Mouse (Mus musculus) spleen, adult 18-20 months (tissue): ENCODE results near the gene Nrp2.

Experiments
- DNase-seq, 2 experiments: peaks; one replicate each; pipeline ENCODE4 v3.0.0; 2022; ENCODE audit warnings: mixed read lengths in 2 of 2

Nrp2 gene

GRCm38 (mm10) chr1:62704889-62705516, 1.9 kb downstream of the Nrp2 start:
- DNase-seq, result no peak

DNA sequence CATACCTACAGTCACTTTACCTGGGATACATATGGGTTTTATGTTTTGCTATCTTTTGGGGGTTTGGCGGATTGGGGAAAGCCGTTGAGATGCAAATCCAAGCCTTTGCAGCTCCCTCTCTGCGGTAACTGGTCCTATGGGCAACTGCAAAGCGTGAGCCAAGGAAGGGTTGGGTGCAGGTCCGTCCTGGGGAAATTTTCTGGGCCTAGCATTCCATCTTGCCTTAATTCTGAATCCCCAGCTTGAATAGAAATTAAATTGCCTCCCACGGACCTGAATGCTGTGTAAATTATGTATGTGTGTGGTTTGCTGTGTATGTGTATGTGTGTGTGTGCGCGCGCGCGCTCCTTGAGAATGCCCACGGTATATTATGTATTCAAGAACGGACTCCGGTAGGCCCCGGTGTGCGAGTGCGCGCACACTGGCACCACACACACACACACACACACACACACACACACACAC, 2.5 kb downstream of the Nrp2 start:
- no peak for DNase-seq

DNA sequence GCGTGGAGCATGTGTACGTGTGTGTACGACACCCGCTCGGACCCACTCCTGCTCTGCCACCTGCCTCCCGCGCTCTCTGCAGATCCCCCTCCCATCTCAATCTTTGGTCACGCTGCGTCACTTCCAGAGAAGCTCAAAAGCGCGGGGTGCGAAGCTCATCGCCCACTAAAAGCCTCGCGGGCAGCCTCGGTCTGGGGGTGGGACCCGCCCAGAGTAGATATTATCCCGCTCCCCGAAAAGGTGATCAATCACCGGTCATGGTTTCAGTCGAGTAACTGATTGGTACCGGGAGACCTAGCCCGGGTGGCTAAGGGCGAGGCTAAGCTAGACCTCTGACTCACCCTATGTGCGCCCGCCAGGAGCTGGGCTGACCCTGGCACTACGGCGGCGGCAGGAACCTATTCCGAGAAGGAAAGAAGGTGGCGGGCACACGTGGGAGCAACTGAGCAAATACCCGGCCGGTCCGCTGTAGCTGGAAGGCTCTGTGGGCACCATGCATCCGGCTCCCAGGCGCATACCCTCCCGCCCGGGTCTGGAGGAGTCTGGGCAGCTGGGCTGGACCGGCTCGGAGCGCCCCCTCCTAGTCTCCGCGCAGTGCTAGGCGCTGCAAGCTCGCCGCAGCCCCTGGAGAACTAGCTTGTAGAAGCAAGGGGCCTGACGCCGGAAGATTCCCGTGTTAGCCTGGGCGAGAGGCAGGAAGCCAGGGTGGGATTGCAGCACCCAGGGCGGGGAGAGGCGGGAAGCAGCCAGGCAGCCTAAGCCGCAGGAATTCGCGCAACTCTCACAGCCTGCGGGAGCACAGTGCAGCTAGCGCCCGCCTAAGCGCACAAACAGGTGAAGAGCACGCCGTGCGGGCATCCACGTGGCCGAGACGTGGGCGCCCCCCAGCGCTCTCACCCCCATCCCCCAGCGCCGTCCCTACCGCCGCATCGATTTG, 3.3 kb downstream of the Nrp2 start:
- DNase-seq, result peak in 1 of 2 experiments; percentile 40

GRCm38 (mm10) chr1:62707101-62707912, 4.2 kb downstream of the Nrp2 start:
- no peak for DNase-seq

DNA sequence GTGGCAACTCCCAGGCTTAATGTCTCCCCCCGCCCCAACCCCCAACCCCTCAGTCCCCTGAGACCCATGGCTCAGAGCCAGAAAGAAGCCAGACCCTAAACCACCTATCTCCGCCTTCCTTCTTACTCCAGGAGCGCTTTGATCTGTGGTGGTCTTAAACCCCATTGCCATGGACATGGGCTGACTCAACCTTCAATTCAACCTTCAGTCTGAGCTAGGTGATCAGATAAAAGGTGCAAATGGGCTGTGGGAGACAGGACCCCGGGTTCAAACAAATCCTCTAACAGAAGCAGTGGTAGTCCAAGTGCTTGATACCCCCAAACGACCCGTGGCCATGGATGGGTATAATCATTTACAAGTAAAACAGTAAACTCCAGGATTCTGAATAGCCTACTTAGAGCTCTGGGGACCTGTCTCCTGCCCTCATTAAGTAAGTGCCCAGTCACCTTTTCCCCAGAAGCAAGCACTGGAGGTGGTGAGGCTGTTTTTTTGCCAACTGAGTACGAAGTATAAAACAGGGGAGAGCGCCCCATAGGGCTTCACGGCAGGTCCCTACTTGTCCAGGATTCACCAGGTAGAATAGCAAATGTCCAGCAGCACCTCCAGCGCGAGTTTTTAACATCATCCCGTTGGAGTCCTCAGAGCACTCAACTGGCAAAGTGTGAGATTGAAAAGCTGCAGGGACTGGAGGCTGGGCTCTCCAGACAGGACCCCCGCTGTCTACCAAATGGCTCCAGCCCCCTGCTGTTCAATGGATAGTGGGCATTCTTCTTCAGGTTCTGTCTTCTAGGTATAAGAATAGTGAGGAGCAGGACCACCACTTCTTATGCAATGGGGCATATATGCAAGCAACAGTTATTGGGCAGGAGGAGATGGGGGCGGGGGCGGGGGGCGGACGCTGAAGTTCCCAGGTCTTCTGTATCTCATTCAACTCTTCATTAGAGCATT, 5.1 kb downstream of the Nrp2 start:
- no peak for DNase-seq

- no peak for DNase-seq
Observed at GRCm38 (mm10) chr1:62709770-62710335, 6.8 kb downstream of the Nrp2 start.

DNA sequence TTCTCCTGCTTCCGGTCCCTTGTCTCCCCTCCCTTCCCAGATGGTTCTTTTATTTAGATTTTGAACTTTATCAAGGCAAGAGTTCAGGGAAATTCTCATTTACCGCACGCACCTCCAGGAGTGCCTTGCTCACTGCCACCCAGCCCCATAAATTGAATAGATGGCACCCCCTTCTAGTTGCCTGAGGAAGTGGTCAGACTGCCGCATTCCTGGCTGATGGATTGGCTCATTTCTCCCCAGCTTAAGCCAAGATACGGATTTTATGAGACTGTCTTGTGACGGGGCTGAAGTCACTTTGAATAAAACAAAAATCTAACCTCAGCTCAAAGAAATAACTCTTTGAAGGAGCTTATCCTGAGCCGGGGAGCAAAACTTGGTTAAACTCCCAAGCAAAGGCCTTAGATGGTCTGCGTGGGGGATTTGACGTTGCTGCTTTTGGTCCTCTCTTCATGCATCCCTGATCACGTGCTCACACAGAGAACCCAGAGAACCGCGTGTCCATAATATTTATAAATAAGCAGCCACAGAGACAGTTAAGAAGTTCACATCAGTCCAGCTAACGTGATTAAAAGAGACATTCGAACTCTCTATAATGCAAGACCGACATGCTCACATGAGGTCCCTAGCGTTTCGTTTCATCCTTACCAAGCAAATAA, 10.1 kb downstream of the Nrp2 start:
- no peak for DNase-seq

DNA sequence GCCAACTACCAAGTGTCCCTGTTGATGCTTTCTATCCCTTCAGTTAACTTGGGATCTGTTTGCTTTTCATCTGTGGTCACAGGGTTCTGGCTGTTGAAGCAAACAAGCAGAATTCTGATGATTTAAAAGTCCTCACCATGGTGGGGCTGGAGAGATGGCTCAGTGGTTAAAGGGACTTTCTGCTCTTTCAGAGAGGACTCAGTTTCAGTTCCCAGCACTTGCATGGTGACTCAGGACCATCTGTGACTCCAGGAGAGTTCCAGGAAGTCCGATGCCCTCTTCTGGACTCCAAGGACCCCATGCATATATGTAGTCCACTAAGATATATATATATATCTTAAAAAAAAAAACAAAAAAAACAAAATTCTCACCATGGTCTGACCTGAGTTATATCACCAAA, 11.9 kb downstream of the Nrp2 start:
- no peak for DNase-seq

- no peak for DNase-seq
Observed at GRCm38 (mm10) chr1:62715692-62716091, 12.6 kb downstream of the Nrp2 start.

DNA sequence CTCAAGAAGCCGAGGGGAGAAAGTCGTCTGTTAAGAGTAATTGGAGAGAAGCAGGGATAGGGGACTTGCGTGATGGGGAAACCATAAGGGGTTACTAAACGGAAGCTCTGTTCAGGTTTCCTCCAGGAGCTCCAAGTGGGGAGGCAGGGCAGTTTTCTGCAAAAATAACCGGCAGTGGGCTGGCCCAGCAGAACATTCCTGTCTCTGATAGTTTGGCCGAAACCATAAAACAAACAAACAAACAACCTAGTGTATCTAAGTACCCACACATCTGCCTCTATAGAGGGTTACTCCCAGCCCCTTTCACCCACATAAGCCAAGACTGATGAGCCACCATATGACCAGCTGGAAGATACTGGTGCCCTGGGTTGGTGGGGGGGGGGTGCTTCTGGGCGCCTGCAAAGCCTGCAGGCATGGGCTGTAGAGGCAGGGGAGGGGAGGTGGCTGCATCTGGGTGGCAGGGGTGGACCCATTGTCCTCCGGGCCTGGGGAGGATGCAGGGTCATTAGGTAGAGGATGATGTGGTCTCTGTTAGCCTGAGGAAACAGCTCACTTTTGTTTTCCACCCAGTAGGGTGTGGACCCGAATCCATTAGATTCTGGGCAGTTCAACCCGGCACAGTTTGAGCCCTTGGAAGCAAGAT, 13.9 kb downstream of the Nrp2 start:
- DNase-seq, result no peak

GRCm38 (mm10) chr1:62717552-62718236, 14.6 kb downstream of the Nrp2 start:
- DNase-seq, result no peak

DNA sequence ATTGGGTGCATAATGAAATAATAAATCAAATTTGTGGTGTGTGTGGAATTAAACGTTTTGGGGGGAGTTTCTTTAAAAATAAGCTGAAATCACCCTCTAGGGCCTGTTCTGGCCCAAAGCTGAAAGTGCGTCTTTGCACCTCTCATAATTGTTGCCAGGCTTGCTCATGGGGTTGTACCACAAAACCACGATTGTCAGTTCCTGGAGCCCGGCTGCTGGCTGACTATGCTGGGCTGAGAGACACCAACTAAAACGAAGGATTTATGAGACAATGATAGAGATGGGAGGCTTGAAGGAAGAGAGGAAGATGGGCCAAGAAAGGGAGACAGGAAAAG, 15.1 kb downstream of the Nrp2 start:
- DNase-seq, result no peak

GRCm38 (mm10) chr1:62718750-62719149, 15.7 kb downstream of the Nrp2 start:
- DNase-seq, result no peak

GRCm38 (mm10) chr1:62719770-62720169, 16.7 kb downstream of the Nrp2 start:
- DNase-seq, result no peak

GRCm38 (mm10) chr1:62720176-62720575, 17.1 kb downstream of the Nrp2 start:
- DNase-seq, result no peak

DNA sequence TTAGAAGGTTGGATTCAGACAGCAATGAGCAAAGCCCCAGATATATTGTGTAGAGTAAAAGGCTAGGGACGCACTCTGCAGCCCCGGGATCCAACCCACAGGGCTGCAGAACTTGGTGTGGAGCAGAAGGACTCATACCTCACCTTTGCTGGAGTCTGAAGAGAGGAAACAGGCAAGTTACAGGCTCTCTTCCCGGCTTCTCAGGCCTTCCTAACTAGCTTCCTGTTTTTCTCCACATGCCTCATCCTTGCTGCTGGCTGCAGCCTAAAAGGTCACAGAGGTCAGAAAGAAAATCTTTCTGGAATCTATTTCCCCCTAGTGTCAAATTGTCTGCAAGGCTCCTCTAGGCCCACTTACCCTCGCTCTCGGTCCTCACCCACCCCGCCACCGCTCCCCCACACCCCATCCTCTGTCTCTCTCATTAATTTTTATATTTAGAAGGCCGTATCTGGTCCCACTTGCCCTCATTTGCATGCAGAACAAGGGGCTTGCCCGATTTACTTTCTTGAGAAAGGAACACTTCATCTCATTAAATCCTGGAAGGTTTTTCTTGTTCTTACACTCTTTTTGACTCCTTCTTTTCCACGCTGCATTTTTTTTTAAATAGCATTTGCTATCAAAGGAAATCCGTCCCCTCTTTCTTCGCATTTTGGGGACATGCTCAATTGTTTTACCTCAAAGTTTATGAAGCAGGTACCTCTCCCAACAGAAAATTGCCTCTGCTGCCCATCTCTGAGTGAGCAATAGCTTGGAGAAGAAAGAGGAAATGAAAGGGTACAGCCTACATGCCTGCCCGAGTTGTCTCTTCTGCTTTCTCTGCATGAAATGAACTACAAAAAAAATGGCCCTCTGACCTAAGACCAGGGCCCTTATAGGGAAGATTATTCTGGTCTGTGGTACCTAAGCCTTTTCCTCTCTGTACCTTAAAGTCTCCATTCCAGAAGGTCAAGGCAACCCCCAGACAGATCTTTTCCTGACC, 17.9 kb downstream of the Nrp2 start:
- no peak for DNase-seq

GRCm38 (mm10) chr1:62721706-62722187, 18.7 kb downstream of the Nrp2 start:
- no peak for DNase-seq

DNA sequence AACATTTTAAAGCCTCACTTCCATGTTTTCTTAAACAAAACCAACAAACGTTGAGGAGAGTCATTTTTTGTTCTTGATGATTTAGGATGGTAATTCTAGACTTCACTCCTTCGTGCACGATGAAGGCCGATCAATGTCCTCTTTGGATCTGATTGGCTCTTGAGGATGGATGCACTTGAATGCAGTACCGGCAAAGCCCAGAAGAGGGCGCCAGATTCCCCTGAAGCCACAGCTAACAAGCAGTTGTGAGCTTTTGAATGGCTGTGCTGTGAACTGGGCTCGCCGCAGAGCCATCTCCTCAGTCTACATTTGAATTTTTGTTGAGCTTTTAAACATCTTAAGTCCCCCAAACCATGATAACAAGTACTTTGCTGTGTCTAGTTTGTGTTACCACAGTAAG, 19.4 kb downstream of the Nrp2 start:
- DNase-seq, result no peak

DNA sequence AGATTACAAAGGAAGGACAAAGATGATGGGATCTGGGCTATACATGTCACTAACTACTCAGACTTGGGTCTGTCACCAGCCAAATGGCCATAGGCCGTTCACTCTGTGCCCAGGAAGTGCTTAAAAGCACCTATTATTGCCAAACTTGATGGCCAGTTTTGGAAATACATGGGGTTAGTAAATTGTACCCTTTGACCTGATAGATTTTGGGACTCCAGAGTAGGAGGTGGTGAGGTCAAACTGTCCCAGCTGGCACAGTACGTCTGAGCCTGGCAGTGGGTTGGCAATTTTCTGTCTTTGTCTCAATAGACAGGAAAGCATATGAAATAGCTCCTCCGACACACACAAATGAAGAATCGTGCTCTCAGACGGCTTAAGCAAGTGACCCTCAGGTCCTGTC, 20.8 kb downstream of the Nrp2 start:
- no peak for DNase-seq
